17 mouse cellular contexts compared by ENCODE assay signal in genomic region chr9:14171589-14172240, GRCm38 (mm10).
DNase-seq lines count a peak whose midpoint lies in the region; ATAC-seq lines count a peak whose summit lies in the region.
"Had no signal": no experiment of that assay in that cellular context is flagged by ENCODE, and none has a peak within 500 bp of the region (broad histone marks: within the 10 kb centered on the region; RNA-seq: fewer than 3 reads in every experiment).

No protein-coding gene starts in this region.

- DNase-seq in A20 (ENCODE audit: low read depth, low spot score) = peak; percentile 11
- DNase-seq in CD4-positive helper T cell, adult 2 months (ENCODE audit: low read depth, low spot score) = peak; percentile 34
- DNase-seq in naive thymus-derived CD4-positive, alpha-beta T cell, adult 2 months (ENCODE audit: low read depth) = peak; percentile 24
- no peak for DNase-seq in heart, postnatal 25 days (ENCODE audit: low spot score)
- no peak for DNase-seq in retina, embryonic 14.5 days (ENCODE audit: low spot score)
- DNase-seq in adrenal gland, postnatal 14 days = no peak
- DNase-seq: cerebellum, adult 18-20 months; cerebellum, postnatal 25 days; gastrocnemius, postnatal 14 days; heart, adult 11 months; kidney, adult 2 months; kidney, postnatal 10 days; lung, postnatal 4 days; right cerebral cortex, postnatal 25 days; spleen, adult 18-20 months had no signal

- ATAC-seq in hematopoietic stem cell, adult 5-6 weeks (replicated peaks in 1 of 2; ENCODE audit: insufficient read depth in 1 of 2, low FRiP score in 2 of 2, low TSS enrichment in 1 of 2, low read depth in 1 of 2, poor library complexity in 2 of 2, severe bottlenecking in 2 of 2) = peak; percentile 34 to 65
- ATAC-seq: forebrain, embryonic 15.5 days had no signal

- intact Hi-C loops in heart, postnatal 25 days (cut with DNase I) = loop anchor here (5.0 kb wide), 1 partner anchor 106 kb away; the partner anchor contains the start of gene Sesn3

Comparison
In these comparisons a context has a peak if more than half of its experiments do, and no peak if none do; other contexts are left out.
1. DNase-seq: peak in A20 (single experiment), CD4-positive helper T cell, adult 2 months (single experiment) and naive thymus-derived CD4-positive, alpha-beta T cell, adult 2 months (single experiment); none in heart, postnatal 25 days (single experiment), retina, embryonic 14.5 days (single experiment) and adrenal gland, postnatal 14 days (single experiment).